Mouse (Mus musculus) Patski (cell line): ENCODE measurements around the gene Tcf7. TPM values are rescaled to one million over a fixed set of nuclear protein-coding genes. Genes with fewer than 3 reads are reported as not detected.
"Not testable (repeated sequence)": the region's sequence is repeated elsewhere in the genome, so short reads cannot be mapped to it uniquely, and the experiment has no call there.

Experiments
- ATAC-seq: fragments of 100-300 bp; one replicate; pipeline ENCODE4 v1.8.0; 2021
- CTCF ChIA-PET: fragments of 350-600 bp; sonication (Branson Sonifier 250); formaldehyde crosslinking; loops from one replicate; lab custom pipeline; 2022; ENCODE audit warnings: inconsistent platforms; lab: Charles Lee
- POLR2A ChIA-PET: fragments of 350-600 bp; sonication (Branson Sonifier 250); formaldehyde crosslinking; loops from one replicate; lab custom pipeline; 2022; ENCODE audit warnings: antibody characterized with exemption, inconsistent platforms; lab: Charles Lee
- DNase-seq: peaks from one replicate; pipeline ENCODE4 v3.0.0-alpha.2; 2011; ENCODE audit warnings: low read depth, low spot score
- H3K27me3 ChIP-seq: fragments of 371-371 bp; one replicate; pipeline ENCODE4 v1.5.1; 2021
- CTCF ChIP-seq: fragments of 100-300 bp; IDR thresholded peaks from one replicate; pipeline ENCODE4 v1.5.1; 2021
- in situ Hi-C: fragments of 300-500 bp; cut with MboI; formaldehyde crosslinking; loops from 3 replicates; pipeline ENCODE4 v1.11.1; 2018; ENCODE audit warnings: low pct_unique_long_range_greater_than_20kb, mixed read lengths
- polyA plus RNA-seq: library from polyadenylated mRNA; unstranded; gene quantifications from one replicate; pipeline ENCODE4 v1.2.3, GENCODE M21; 2021

Gene Tcf7
- polyA plus RNA-seq, 1 experiment from 2014 or later: 5.4 TPM

- CTCF ChIA-PET: interaction anchor here (1.4 to 1.9 kb wide), 2 partner anchors 11 kb away, joined by 4 read pairs; no protein-coding TSS in a partner anchor
- ATAC-seq: peak; percentile 64
- DNase-seq: peak; percentile 50
- in situ Hi-C loops: no loop called here
- no peak for TF ChIP-seq CTCF
- POLR2A ChIA-PET: no interaction called here
- H3K27me3 ChIP-seq: no peaks in the 10 kb centered on the region
Observed at GRCm38 (mm10) chr11:52231606-52232541, 50.9 kb downstream of the Tcf7 start, which contains the start of gene Skp1a. Skp1a (plus strand) TSS chr11:52231995.

- DNase-seq (no peak), ATAC-seq (no peak)
- TF ChIP-seq CTCF: no peak
- H3K27me3 ChIP-seq: no peaks in the 10 kb centered on the region
- CTCF ChIA-PET: interaction anchor here (1.4 kb wide), 1 partner anchor 10 kb away, joined by 4 read pairs; no protein-coding TSS in a partner anchor
- in situ Hi-C loops: no loop called here
- POLR2A ChIA-PET: no interaction called here
Observed at GRCm38 (mm10) chr11:52230694-52231093, 52.1 kb downstream of the Tcf7 start.

- POLR2A ChIA-PET: no interaction called here
- DNase-seq (no peak), ATAC-seq (no peak)
- no peaks in the 10 kb centered on the region for H3K27me3 ChIP-seq
- TF ChIP-seq CTCF: no peak
- CTCF ChIA-PET: interaction anchor here (0.8 to 1.4 kb wide), 4 partner anchors 8 to 132 kb away, joined by 3 to 4 read pairs (median 4); partner anchors contain the start of gene Vdac1
- in situ Hi-C loops: loop anchor here (10.0 kb wide), 2 partner anchors 174 to 404 kb away; no protein-coding TSS in a partner anchor
Observed at GRCm38 (mm10) chr11:52228722-52229448, 53.9 kb downstream of the Tcf7 start.

- DNase-seq: no peak
- ATAC-seq: no peak
- no peaks in the 10 kb centered on the region for H3K27me3 ChIP-seq
- CTCF ChIA-PET: interaction anchor here (1.1 to 2.1 kb wide), 2 partner anchors 11 to 115 kb away, joined by 3 to 7 read pairs; no protein-coding TSS in a partner anchor
- POLR2A ChIA-PET: no interaction called here
- TF ChIP-seq CTCF: no peak
- in situ Hi-C loops: loop anchor here (10.0 kb wide), 2 partner anchors 173 to 403 kb away; no protein-coding TSS in a partner anchor
Observed at GRCm38 (mm10) chr11:52227466-52228226, 55.2 kb downstream of the Tcf7 start.

- no peak for TF ChIP-seq CTCF
- DNase-seq (no peak), ATAC-seq (no peak)
- ChIA-PET CTCF (interaction anchor here (2.1 kb wide), 1 partner anchor 116 kb away, joined by 7 read pairs; no protein-coding TSS in a partner anchor), POLR2A (interaction anchor here (0.7 kb wide), 1 partner anchor 16 kb away, joined by 3 read pairs; no protein-coding TSS in a partner anchor)
- no peaks in the 10 kb centered on the region for H3K27me3 ChIP-seq
- in situ Hi-C loops: loop anchor here (10.0 kb wide), 2 partner anchors 172 to 402 kb away; no protein-coding TSS in a partner anchor
Observed at GRCm38 (mm10) chr11:52227053-52227452, 55.8 kb downstream of the Tcf7 start.

- ChIA-PET POLR2A (interaction anchor here (0.7 kb wide), 1 partner anchor 17 kb away, joined by 3 read pairs; no protein-coding TSS in a partner anchor), CTCF (interaction anchor here (1.3 to 2.1 kb wide), 2 partner anchors 117 to 121 kb away, joined by 3 to 7 read pairs; no protein-coding TSS in a partner anchor)
- no peak for ATAC-seq
- no peaks in the 10 kb centered on the region for H3K27me3 ChIP-seq
- no peak for DNase-seq
- in situ Hi-C loops: loop anchor here (10.0 kb wide), 2 partner anchors 171 to 401 kb away; no protein-coding TSS in a partner anchor
- no peak for TF ChIP-seq CTCF
Observed at GRCm38 (mm10) chr11:52225986-52226599, 56.7 kb downstream of the Tcf7 start.

GRCm38 (mm10) chr11:52223968-52224682, 58.7 kb downstream of the Tcf7 start:
- no peak for DNase-seq
- CTCF ChIA-PET: no interaction called here
- no peak for TF ChIP-seq CTCF
- ATAC-seq: no peak
- no peaks in the 10 kb centered on the region for H3K27me3 ChIP-seq
- POLR2A ChIA-PET: no interaction called here
- in situ Hi-C loops: loop anchor here (10.0 kb wide), 2 partner anchors 169 to 399 kb away; no protein-coding TSS in a partner anchor

GRCm38 (mm10) chr11:52222891-52223290, 59.9 kb downstream of the Tcf7 start:
- ChIA-PET CTCF (interaction anchor here (1.2 kb wide), 1 partner anchor 12 kb away, joined by 5 read pairs; no protein-coding TSS in a partner anchor), POLR2A (no interaction called here)
- in situ Hi-C loops: loop anchor here (10.0 kb wide), 2 partner anchors 168 to 398 kb away; no protein-coding TSS in a partner anchor
- DNase-seq (no peak), ATAC-seq (no peak)
- H3K27me3 ChIP-seq: no peaks in the 10 kb centered on the region
- TF ChIP-seq CTCF: peak; percentile 78

GRCm38 (mm10) chr11:52221921-52222320, 60.9 kb downstream of the Tcf7 start:
- CTCF ChIA-PET: interaction anchor here (1.1 to 1.5 kb wide), 2 partner anchors 7 to 113 kb away, joined by 3 to 4 read pairs; no protein-coding TSS in a partner anchor
- ATAC-seq, H3K27me3 ChIP-seq, POLR2A ChIA-PET, DNase-seq: not testable (repeated sequence)
- in situ Hi-C loops: loop anchor here (10.0 kb wide), 2 partner anchors 167 to 397 kb away; no protein-coding TSS in a partner anchor
